Mouse (Mus musculus) embryonic fibroblast, embryonic 13.5 days (primary cell): ENCODE results near the gene Junb. TPM values are rescaled to one million over a fixed set of nuclear protein-coding genes. Genes with fewer than 3 reads are reported as not detected.

Source experiments
- H3K27ac ChIP-seq: 2 replicates; pipeline ENCODE4 v1.5.1; 2012; ENCODE audit warnings: low read length, control low read depth, inconsistent platforms; ENCODE audit not compliant: insufficient read depth
- H3K4me1 ChIP-seq: 2 replicates; pipeline ENCODE4 v1.6.1; 2011; ENCODE audit warnings: low read length; ENCODE audit not compliant: control insufficient read depth, insufficient read depth
- H3K4me3 ChIP-seq: 2 replicates; pipeline ENCODE4 v1.5.1; 2011; ENCODE audit warnings: mild to moderate bottlenecking, control low read depth, low read length; ENCODE audit not compliant: insufficient read depth
- CTCF ChIP-seq: IDR thresholded peaks from 2 replicates; pipeline ENCODE4 v1.5.1; 2011; ENCODE audit warnings: mild to moderate bottlenecking, control low read depth, low read length, moderate library complexity, borderline replicate concordance; ENCODE audit not compliant: insufficient read depth
- POLR2A ChIP-seq: IDR thresholded peaks from 2 replicates; pipeline ENCODE4 v1.6.1; 2011; ENCODE audit warnings: low read depth, mild to moderate bottlenecking, control low read depth, low read length, moderate library complexity
- polyA plus RNA-seq: library from polyadenylated mRNA; stranded (reverse); fragments of >200 nt; gene quantifications from 2 replicates; pipeline ENCODE4 v1.2.4, GENCODE M21; 2011; ENCODE audit warnings: low read depth; ENCODE audit not compliant: missing spikeins, insufficient read length

Gene Junb
- polyA plus RNA-seq, 1 experiment, result 35.0 TPM

DNA sequence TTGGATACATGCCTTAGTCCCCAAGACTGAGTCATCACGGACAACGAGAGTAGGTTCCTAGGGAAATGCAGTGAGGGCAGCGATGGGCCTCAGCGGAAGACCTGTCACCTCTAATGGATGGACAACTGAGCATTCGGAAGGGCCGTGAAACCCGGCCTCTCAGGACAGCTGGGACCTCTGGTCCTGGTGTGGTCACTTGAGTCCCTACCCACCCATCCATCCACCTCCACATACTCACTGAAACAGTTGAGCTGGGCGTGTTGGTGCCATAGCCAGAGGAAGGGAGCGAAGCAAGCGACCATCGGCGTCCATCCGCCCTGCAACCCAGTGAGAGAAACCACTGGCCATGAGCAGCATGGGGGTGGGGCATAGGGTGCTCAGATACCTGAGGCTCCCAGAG, 47.9 kb downstream of the Junb start:
- TF ChIP-seq CTCF (no peak), POLR2A (no peak)
- H3K4me1 ChIP-seq, result no peaks in the 10 kb centered on the region
- no peak overlapping the region for H3K27ac ChIP-seq
- H3K4me3 ChIP-seq, result no peak overlapping the region

GRCm38 (mm10) chr8:84928456-84929306, 49.8 kb downstream of the Junb start:
- no peak overlapping the region for H3K27ac ChIP-seq
- H3K4me3 ChIP-seq, result no peak overlapping the region
- H3K4me1 ChIP-seq, result no peaks in the 10 kb centered on the region
- TF ChIP-seq CTCF (peak; percentile 97), POLR2A (no peak)

- H3K4me1 ChIP-seq, result no peaks in the 10 kb centered on the region
- TF ChIP-seq POLR2A (no peak), CTCF (no peak)
- H3K4me3 ChIP-seq, result no peak overlapping the region
- no peak overlapping the region for H3K27ac ChIP-seq
Observed at GRCm38 (mm10) chr8:84927513-84927912, 51.0 kb downstream of the Junb start.

GRCm38 (mm10) chr8:84925557-84925956, 53.0 kb downstream of the Junb start:
- TF ChIP-seq POLR2A, result no peak
- TF ChIP-seq CTCF, result no peak
- Histone ChIP-seq H3K4me3 (no peak overlapping the region), H3K27ac (no peak overlapping the region), H3K4me1 (peaks cover 5% of the 10 kb centered on the region)

Other genes with a start within 250 kb of the Junb start
- 173 and 236 TPM in 2 replicates for gene Nfix, start 178.4 kb downstream of the Junb start, polyA plus RNA-seq
- gene Dand5, start 155.9 kb downstream of the Junb start, polyA plus RNA-seq, result 2.0 and 2.3 TPM in 2 replicates
- gene Gadd45gip1, start 147.2 kb downstream of the Junb start, polyA plus RNA-seq, result 11.7 and 12.6 TPM in 2 replicates
- 57.6 and 61.7 TPM in 2 replicates for gene Rad23a, start 138.1 kb downstream of the Junb start, polyA plus RNA-seq
- 1,122 and 1,201 TPM in 2 replicates for gene Calr, start 131.8 kb downstream of the Junb start, polyA plus RNA-seq
- gene Farsa, start 121.7 kb downstream of the Junb start, polyA plus RNA-seq, result 41.0 and 43.5 TPM in 2 replicates
- 8.7 and 18.9 TPM in 2 replicates for gene Syce2, start 106.6 kb downstream of the Junb start, polyA plus RNA-seq
- 18.6 and 23.5 TPM in 2 replicates for gene Gcdh, start 84.8 kb downstream of the Junb start, polyA plus RNA-seq
- gene Klf1, start 76.8 kb downstream of the Junb start, polyA plus RNA-seq, result not detected in 2 replicates
- 17.2 and 19.7 TPM in 2 replicates for gene Dnase2a, start 70.2 kb downstream of the Junb start, polyA plus RNA-seq
- not detected in 2 replicates for gene Mast1, start 41.4 kb downstream of the Junb start, polyA plus RNA-seq
- not detected in 2 replicates for gene Rtbdn, start 31.7 kb downstream of the Junb start, polyA plus RNA-seq
- gene Gm49661, start 9.3 kb downstream of the Junb start, polyA plus RNA-seq, result not detected in 2 replicates
- gene Prdx2, start 9.1 kb downstream of the Junb start, polyA plus RNA-seq, result 244 and 312 TPM in 2 replicates
- 27.9 and 30.7 TPM in 2 replicates for gene Rnaseh2a, start 9.0 kb downstream of the Junb start, polyA plus RNA-seq
- 7.9 and 8.1 TPM in 2 replicates for gene Hook2, start 11.9 kb upstream of the Junb start, polyA plus RNA-seq
- gene Best2, start 35.8 kb upstream of the Junb start, polyA plus RNA-seq, result not detected in 2 replicates
- gene Asna1, start 46.6 kb upstream of the Junb start, polyA plus RNA-seq, result 71.1 and 73.2 TPM in 2 replicates
- 108 and 117 TPM in 2 replicates for gene Trir, start 48.1 kb upstream of the Junb start, polyA plus RNA-seq
- gene Tnpo2, start 58.2 kb upstream of the Junb start, polyA plus RNA-seq, result 106 and 120 TPM in 2 replicates
- 28.8 TPM in 2 replicates for gene Fbxw9, start 81.3 kb upstream of the Junb start, polyA plus RNA-seq
- not detected in 2 replicates for gene Gm5741, start 89.3 kb upstream of the Junb start, polyA plus RNA-seq
- gene Dhps, start 93.0 kb upstream of the Junb start, polyA plus RNA-seq, result 36.1 and 36.7 TPM in 2 replicates
- 133 and 144 TPM in 2 replicates for gene Wdr83os, start 102.0 kb upstream of the Junb start, polyA plus RNA-seq
- 19.5 and 22.2 TPM in 2 replicates for gene Wdr83, start 102.6 kb upstream of the Junb start, polyA plus RNA-seq
- 45.5 and 51.3 TPM in 2 replicates for gene Man2b1, start 104.6 kb upstream of the Junb start, polyA plus RNA-seq
- gene Zfp791, start 144.4 kb upstream of the Junb start, polyA plus RNA-seq, result 1.1 and 1.7 TPM in 2 replicates
- gene Cks1brt, start 173.2 kb upstream of the Junb start, polyA plus RNA-seq, result not detected in 2 replicates
- gene Olfr371, start 247.3 kb upstream of the Junb start, polyA plus RNA-seq, result not detected in 2 replicates